Mouse (Mus musculus) heart, postnatal 10 days (tissue): ENCODE data around the gene Opcml. TPM values are rescaled to one million over a fixed set of nuclear protein-coding genes. Genes with fewer than 3 reads are reported as not detected.
A peak's percentile ranks its signal among the peaks of the same experiment; 100 is the strongest.

Experiments
- DNase-seq, 2 experiments: peaks; one replicate each; pipeline ENCODE4 v3.0.0; 2021
- intact Hi-C: fragments of 180-260 bp; cut with DNase I; formaldehyde crosslinking; loops from one replicate; pipeline ENCODE4 v1.15.1; 2025
- total RNA-seq, 2 experiments: library from RNA; stranded (reverse); gene quantifications; 2 replicates each; pipeline ENCODE4 v1.2.3; 2021

The Opcml gene
- total RNA-seq, 2 experiments from 2014 or later, result 1.1 to 1.7 TPM

GRCm38 (mm10) chr9:28303659-28304058 is 513.1 kb downstream of the Opcml start:
- no peak for DNase-seq
- intact Hi-C loops, result no loop called here

GRCm38 (mm10) chr9:28306364-28307121 is 516.0 kb downstream of the Opcml start:
- no peak for DNase-seq
- intact Hi-C loops, result no loop called here

DNA sequence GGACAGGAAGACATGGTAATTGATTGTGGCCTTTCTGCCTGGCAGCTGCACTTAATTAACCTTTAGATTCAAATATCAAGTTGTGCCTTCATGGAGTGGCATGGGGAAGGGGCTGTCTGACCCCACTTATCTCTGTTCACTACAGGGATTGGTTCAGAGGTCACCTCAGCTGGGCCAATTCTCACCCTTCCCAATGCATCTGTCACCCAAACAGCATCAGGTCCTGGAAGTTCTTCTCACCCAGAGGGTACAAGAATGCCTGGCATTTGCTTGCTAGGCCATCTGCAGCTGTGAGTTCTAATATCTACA is 516.5 kb downstream of the Opcml start:
- intact Hi-C loops, result no loop called here
- DNase-seq, result no peak

DNA sequence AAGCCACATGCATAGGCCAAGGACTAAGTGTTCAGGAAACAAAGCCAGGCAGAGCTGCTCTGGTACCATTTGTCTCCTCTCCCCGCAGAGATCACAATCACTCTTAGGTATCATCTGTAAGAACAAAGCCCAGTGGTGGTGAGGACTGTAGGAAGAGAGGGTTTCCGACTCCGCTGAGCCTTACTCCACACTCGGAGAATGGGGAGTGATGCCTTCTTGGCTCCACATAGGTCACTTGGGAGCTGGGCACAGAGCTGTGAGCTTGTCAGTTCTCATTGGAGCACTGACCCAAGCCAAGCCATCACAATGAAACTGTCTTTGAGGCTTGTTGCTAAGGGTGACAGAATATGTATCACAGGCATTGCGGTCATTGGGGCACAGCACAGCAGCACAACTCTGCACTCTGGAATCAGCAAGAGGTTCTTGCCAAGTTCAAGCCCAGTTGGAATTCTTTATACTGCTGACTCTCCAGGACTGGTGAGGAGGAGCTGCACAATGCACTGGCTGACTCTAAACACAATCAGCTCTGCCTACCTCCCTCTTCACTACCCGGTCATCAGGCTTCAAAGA is 517.0 kb downstream of the Opcml start:
- intact Hi-C loops, result no loop called here
- DNase-seq, result no peak

DNA sequence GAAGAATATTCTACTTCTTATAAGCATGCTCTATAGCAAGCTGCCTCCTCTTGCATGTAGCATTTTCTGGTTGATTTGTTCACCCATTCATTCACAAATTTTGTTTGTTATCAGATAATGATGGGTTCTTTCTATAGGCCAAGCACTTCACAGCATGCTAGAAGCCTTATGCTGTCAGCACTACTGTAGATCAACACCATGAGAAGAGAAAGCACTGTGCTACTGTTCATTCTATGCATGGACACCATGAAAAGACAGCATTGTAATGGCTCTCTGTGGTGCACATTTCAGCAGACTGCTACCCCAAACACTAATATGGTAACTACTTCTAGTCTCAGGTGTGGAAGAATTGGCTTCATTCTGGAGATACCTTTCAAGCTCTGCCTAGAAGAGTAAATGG is 527.3 kb downstream of the Opcml start:
- intact Hi-C loops, result no loop called here

DNA sequence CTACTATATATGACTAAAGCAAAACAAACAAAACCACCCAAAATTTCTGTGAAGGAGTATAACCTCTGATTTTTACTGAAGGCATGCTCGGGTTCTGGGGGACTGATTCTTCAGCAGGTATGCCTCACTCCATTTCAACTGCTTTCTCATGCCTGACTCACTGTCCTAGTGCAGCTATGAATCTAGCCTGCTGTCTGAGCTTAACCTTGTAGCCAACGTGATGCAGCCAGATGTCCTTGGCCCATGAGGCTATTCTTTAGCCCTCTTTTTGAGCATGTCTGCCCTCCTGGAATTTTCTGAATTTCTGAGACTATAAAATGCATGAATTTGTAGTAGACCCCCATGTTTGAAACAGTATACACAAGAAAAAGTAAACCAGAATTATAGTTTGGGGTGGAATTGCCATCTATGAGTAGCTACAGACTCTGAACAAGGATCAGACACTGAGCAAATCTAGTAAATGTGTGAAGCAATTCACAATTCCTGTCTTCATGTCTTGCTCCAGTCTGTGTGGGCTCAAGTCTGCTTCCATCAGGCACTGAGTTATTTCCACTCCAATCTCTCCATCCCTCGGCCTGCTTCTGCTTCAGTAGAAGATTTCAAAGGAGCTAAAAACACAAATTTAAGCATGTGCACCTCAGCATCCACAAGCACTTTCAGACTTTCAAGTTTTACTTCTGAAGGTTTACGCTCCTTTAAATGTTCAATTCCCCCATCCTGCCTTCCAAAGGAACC is 528.6 kb downstream of the Opcml start:
- DNase-seq, result no peak
- intact Hi-C loops, result no loop called here

More for the DNA sequence above, 527.3 kb downstream of the Opcml start:
- no peak for DNase-seq

- intact Hi-C loops, result no loop called here
- no peak for DNase-seq
Measured at GRCm38 (mm10) chr9:28319802-28320201, 529.2 kb downstream of the Opcml start.

- intact Hi-C loops, result no loop called here
Measured at GRCm38 (mm10) chr9:28327985-28328384, 537.4 kb downstream of the Opcml start.

DNA sequence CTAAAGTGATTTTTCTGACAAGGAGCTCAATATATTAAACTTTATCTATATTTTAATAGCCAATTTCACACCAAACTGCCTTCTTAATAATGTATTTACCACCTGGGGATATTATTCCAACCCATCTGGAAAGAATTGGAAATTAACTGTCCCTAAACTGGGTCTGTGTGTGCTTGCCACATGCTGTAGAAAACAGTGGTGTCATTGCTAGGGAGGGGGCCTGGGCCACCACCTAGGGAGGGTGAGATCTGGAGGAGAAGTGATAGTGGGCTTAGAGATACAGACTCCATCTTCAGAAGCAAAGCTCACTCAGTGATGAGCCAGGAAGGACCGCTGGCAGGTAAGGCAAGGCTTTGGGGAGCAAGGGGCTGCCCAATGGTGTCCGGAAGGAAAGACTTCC is 537.9 kb downstream of the Opcml start:
- intact Hi-C loops, result no loop called here
- DNase-seq, result no peak

More at GRCm38 (mm10) chr9:28327985-28328384, 537.4 kb downstream of the Opcml start:
- no peak for DNase-seq

- peak in 1 of 2 experiments; percentile 12 for DNase-seq
- intact Hi-C loops, result loop anchor here (1.0 kb wide), 1 partner anchor 68 kb away; no protein-coding TSS in a partner anchor
Measured at GRCm38 (mm10) chr9:28329477-28329876, 538.9 kb downstream of the Opcml start.

DNA sequence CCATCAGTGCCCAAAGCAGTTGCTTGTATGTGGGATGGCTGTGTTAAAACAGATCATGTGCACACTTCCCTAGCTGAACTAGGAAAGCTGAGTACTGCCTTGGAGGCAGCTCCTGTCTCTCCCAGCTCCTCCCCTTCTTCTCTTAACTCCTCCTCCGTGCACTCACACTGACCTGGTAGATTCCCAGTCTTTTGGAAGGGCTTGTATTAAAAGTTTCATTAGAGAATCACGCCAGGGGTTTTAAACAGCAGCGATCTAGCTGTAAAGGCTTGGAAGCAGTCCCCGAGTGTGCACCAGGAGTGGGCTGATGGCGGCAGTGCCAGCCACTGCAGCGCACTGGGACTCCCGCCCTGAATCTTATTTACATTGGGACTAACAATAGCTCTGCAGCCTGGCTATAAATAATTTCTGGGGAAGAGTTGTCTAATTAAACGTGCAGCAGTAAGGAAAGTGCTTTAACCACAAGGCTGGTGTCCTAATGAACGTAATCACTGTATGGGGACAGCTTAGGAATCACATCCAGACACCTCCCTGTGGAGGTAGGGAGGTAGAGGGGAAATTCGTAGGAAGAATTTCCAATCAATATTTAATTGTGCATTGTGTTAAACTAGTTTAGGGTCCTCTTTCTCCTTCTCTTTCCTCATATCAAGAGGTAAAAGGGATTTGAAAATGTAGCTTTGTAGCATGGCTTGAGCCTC is 546.1 kb downstream of the Opcml start:
- peak; percentile 9 to 24 for DNase-seq
- intact Hi-C loops, result loop anchor here (5.0 to 10.0 kb wide), 2 partner anchors 66 to 1128 kb away; no protein-coding TSS in a partner anchor

DNA sequence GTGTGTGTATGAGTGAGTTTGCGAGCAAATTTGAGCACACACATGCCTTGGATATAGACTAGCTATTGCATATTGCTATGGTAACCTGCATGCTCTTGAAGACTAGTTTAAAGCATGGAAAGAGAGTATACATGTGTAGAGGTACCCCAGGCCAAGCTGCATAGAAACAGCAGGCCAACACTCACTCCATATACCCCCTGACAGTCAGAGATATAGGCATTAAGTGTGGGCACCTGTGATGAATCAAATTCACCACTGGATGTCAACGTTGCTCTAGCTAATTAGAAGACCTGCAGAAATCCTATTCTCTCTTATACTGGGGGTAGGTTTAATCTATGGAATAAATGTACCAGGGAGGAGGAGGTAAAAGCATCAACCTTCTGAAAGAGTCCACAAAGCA is 547.3 kb downstream of the Opcml start:
- no peak for DNase-seq
- intact Hi-C loops, result loop anchor here (5.0 to 10.0 kb wide), 2 partner anchors 64 to 1127 kb away; no protein-coding TSS in a partner anchor

DNA sequence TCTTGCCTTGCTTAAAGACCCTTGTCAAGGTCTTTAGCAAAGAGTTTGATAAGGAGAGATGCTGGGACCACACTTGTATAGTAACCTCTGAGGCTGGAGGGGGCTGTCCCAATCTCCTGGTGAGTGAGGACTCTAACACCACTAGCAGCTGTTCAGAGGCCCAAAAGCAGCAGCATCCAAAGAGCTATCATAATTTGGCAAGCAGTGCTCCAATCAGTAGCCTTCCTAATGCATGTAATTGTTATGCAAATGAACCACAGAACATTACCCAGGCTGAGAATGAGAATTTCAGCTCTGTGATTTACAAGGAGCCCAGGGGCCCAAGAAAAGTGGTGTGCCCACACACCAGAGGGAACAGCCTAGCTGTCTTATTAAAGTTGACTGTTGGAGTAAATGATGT is 564.4 kb downstream of the Opcml start:
- intact Hi-C loops, result no loop called here
- no peak for DNase-seq

- no peak for DNase-seq
- intact Hi-C loops, result no loop called here
Measured at GRCm38 (mm10) chr9:28357946-28358345, 567.4 kb downstream of the Opcml start.

DNA sequence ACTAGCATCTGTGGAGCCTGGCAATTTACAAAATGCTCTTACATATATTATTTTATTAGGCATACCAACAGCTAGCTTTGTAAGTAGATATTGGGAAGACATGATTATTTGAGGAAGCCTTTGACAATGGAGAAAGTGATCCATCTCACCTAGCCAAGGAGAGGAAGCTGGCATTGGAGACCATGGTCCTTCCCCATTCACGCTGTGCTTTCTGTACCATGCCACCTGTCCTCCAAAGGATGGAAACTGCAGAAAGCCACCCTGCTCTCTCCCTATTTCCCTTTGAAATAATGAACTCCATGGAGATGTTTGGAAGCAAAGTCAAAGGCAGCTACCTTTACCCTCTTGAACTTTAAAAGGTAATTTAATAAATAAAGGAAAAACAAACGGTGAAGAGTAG is 570.1 kb downstream of the Opcml start:
- intact Hi-C loops, result no loop called here
- DNase-seq, result no peak

DNA sequence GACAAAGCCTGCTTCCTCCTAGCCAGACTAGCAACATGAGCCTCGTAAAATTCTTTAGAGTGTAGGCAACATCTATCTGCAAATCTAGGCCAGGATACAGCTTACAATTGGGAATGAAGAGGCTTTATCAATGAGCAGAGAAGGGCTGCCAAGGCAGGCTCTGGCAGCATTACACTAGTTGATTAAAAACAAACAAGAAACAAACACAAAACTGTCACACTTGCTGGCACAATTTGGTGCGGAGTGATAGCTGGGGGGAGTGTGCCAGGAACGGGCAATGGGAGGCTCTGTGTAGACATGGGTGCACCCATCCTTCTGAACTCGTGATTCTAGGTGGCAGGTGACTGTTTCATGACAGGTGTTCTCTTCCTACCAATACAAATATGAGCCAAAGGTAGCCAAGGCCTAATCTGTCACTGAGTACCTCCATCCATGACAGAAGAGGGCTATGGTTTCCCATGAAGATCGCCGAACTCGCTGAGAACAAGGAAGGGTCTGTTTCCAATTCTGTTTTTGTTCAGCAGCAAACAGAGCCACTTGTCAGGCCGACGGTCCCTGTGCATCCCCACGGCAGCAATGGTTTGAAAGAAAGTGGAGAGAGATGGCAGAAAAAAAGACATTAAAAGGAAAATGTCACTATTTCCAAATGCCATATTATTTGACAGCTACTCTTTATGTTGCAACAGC is 574.0 kb downstream of the Opcml start:
- intact Hi-C loops, result no loop called here

GRCm38 (mm10) chr9:28365160-28365473 is 574.5 kb downstream of the Opcml start:
- no peak for DNase-seq
- intact Hi-C loops, result no loop called here

More for the DNA sequence above, 574.0 kb downstream of the Opcml start:
- DNase-seq, result no peak

DNA sequence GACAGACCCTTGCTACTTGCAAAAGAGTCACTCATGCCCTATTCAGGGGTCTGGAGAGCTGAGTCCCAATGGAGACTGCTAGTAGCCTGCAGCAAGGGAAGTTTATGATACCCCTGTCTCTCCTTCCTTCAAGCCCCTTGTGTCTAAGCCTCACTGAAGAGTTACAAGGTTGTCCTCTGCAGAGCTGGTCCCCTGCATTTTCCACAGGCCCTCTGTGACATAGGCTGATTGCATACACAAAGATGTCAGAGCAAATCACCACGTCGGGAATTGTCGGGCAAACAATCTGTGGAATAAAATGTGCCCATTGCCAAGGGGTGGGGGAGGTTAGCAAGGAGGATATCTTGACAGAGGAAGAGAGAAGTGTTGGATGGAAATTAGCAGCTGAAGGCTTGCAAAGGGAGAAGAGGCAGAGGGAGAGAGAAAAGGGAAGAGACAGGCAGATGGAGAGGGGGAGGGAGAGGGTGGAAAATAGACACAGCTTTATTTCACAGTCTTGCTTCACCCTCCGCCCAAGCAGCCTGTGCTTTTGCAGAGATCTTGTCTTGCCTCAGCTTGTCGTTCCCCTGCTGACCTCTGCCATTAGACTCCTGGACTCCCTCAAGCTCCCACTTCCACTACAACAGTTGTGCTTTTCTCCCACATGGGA is 596.1 kb downstream of the Opcml start:
- no peak for DNase-seq
- intact Hi-C loops, result no loop called here

- intact Hi-C loops, result no loop called here
- no peak for DNase-seq
Measured at GRCm38 (mm10) chr9:28395222-28395621, 604.6 kb downstream of the Opcml start.

DNA sequence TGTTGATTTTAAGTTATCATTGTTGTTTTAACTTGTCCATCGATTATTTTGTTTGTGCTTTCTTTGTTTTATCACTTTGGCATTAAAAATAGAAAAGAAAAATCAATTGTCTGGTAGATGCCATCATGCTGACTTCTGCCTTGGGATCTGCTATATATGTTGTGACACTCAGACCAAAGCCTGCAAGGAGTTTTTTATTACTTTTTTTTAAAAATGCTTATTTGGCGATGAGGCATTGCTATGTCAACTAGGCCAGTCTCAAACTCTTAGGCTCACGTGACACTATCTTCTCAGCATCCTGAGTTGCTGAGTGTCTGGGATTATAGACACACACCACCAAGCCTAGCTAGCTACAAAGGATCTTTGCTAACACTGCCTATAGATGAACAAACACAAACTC is 605.1 kb downstream of the Opcml start:
- intact Hi-C loops, result no loop called here
- no peak for DNase-seq
